Mouse (Mus musculus): ENCODE data around the gene Tkfc. TPM values are rescaled to one million over a fixed set of nuclear protein-coding genes. Genes with fewer than 3 reads are reported as not detected.

Gene Tkfc
- 4.6 and 5.4 TPM in 2 replicates for polyA plus RNA-seq (2012; rRNA removed)

GRCm38 (mm10) chr19:10605293-10605900 lies at the start of gene Tkfc, which contains the start of gene Ddb1:
Gene Tkfc (minus strand): TSS chr19:10605654.
Gene Ddb1 (plus strand): TSS chr19:10605327.
- peak; percentile 77 for TF ChIP-seq POLR2A (IDR thresholded peaks at IDR 0.05; ENCODE audit: low read depth, low read length)
- TF ChIP-seq CTCF (IDR thresholded peaks at IDR 0.05; ENCODE audit: extremely low read depth, insufficient read depth, insufficient read length, insufficient replicate concordance) = peak; percentile 38; the same call in 1 of the 2 replicates
- H3K27ac ChIP-seq (ENCODE audit: insufficient read depth, low read length) = peak within 1 kb of the TSS; percentile 84
- peak within 1 kb of the TSS; percentile 80 for H3K4me3 ChIP-seq (ENCODE audit: extremely low read depth, insufficient read depth, insufficient read length)
- no peaks in the 10 kb centered on the region for H3K27me3 ChIP-seq (ENCODE audit: control insufficient read depth, insufficient read depth, low read length)
- under 1% methylated on average over 49 of the region's 49 CpGs for WGBS
- peak; percentile 93 to 99 for DNase-seq (ENCODE audit: low read depth in 1 of 2, low spot score in 2 of 2)
- peaks cover 11% of the 10 kb centered on the region for H3K36me3 ChIP-seq (ENCODE audit: control insufficient read depth, insufficient read depth, low read length)
- H3K4me1 ChIP-seq (ENCODE audit: control insufficient read depth, insufficient read depth, insufficient read length) = peaks cover 5% of the 10 kb centered on the region; the same call in 1 of the 2 replicates

GRCm38 (mm10) chr19:10648156-10648555 lies 42.7 kb upstream of the Tkfc start:
- WGBS = 62% methylated on average over 8 of the region's 8 CpGs
- Histone ChIP-seq H3K27me3 (ENCODE audit: control insufficient read depth, insufficient read depth, low read length) (no peaks in the 10 kb centered on the region), H3K27ac (ENCODE audit: insufficient read depth, low read length) (no peak overlapping the region), H3K4me1 (ENCODE audit: control insufficient read depth, insufficient read depth, insufficient read length) (no peaks in the 10 kb centered on the region), H3K4me3 (ENCODE audit: extremely low read depth, insufficient read depth, insufficient read length) (no peak overlapping the region), H3K36me3 (ENCODE audit: control insufficient read depth, insufficient read depth, low read length) (no peaks in the 10 kb centered on the region)
- TF ChIP-seq CTCF (IDR thresholded peaks at IDR 0.05; ENCODE audit: extremely low read depth, insufficient read depth, insufficient read length, insufficient replicate concordance) (no peak), POLR2A (IDR thresholded peaks at IDR 0.05; ENCODE audit: low read depth, low read length) (no peak)
- DNase-seq (ENCODE audit: low read depth in 1 of 2, low spot score in 2 of 2) = peak; percentile 14 to 53

GRCm38 (mm10) chr19:10645616-10646015 lies 40.2 kb upstream of the Tkfc start:
- Histone ChIP-seq H3K4me3 (ENCODE audit: extremely low read depth, insufficient read depth, insufficient read length) (no peak overlapping the region), H3K27ac (ENCODE audit: insufficient read depth, low read length) (no peak overlapping the region), H3K27me3 (ENCODE audit: control insufficient read depth, insufficient read depth, low read length) (no peaks in the 10 kb centered on the region), H3K4me1 (ENCODE audit: control insufficient read depth, insufficient read depth, insufficient read length) (no peaks in the 10 kb centered on the region), H3K36me3 (ENCODE audit: control insufficient read depth, insufficient read depth, low read length) (no peaks in the 10 kb centered on the region)
- 88% methylated on average over 2 of the region's 2 CpGs for WGBS
- DNase-seq (ENCODE audit: low read depth in 1 of 2, low spot score in 2 of 2) = no peak
- TF ChIP-seq POLR2A (IDR thresholded peaks at IDR 0.05; ENCODE audit: low read depth, low read length) (no peak), CTCF (IDR thresholded peaks at IDR 0.05; ENCODE audit: extremely low read depth, insufficient read depth, insufficient read length, insufficient replicate concordance) (no peak)

- no peak overlapping the region for H3K27ac ChIP-seq (ENCODE audit: insufficient read depth, low read length)
- no peaks in the 10 kb centered on the region for H3K36me3 ChIP-seq (ENCODE audit: control insufficient read depth, insufficient read depth, low read length)
- DNase-seq (ENCODE audit: low read depth in 1 of 2, low spot score in 2 of 2) = no peak
- 44% methylated on average over 13 of the region's 13 CpGs for WGBS
- H3K4me1 ChIP-seq (ENCODE audit: control insufficient read depth, insufficient read depth, insufficient read length) = no peaks in the 10 kb centered on the region
- no peak for TF ChIP-seq CTCF (IDR thresholded peaks at IDR 0.05; ENCODE audit: extremely low read depth, insufficient read depth, insufficient read length, insufficient replicate concordance)
- TF ChIP-seq POLR2A (IDR thresholded peaks at IDR 0.05; ENCODE audit: low read depth, low read length) = no peak
- H3K27me3 ChIP-seq (ENCODE audit: control insufficient read depth, insufficient read depth, low read length) = peaks cover 1% of the 10 kb centered on the region; the same call in 1 of the 2 replicates
- no peak overlapping the region for H3K4me3 ChIP-seq (ENCODE audit: extremely low read depth, insufficient read depth, insufficient read length)
These were observed 35.3 kb upstream of the Tkfc start for GRCm38 (mm10) chr19:10640589-10641378.

GRCm38 (mm10) chr19:10640080-10640479 lies 34.6 kb upstream of the Tkfc start:
- WGBS = 9% methylated on average over 5 of the region's 5 CpGs
- TF ChIP-seq CTCF (IDR thresholded peaks at IDR 0.05; ENCODE audit: extremely low read depth, insufficient read depth, insufficient read length, insufficient replicate concordance) = no peak
- TF ChIP-seq POLR2A (IDR thresholded peaks at IDR 0.05; ENCODE audit: low read depth, low read length) = no peak
- Histone ChIP-seq H3K27ac (ENCODE audit: insufficient read depth, low read length) (no peak overlapping the region), H3K27me3 (ENCODE audit: control insufficient read depth, insufficient read depth, low read length) (peaks cover 2% of the 10 kb centered on the region), H3K4me1 (ENCODE audit: control insufficient read depth, insufficient read depth, insufficient read length) (no peaks in the 10 kb centered on the region), H3K4me3 (ENCODE audit: extremely low read depth, insufficient read depth, insufficient read length) (no peak overlapping the region), H3K36me3 (ENCODE audit: control insufficient read depth, insufficient read depth, low read length) (no peaks in the 10 kb centered on the region)
- no peak for DNase-seq (ENCODE audit: low read depth in 1 of 2, low spot score in 2 of 2)

GRCm38 (mm10) chr19:10637840-10638239 lies 32.4 kb upstream of the Tkfc start:
- H3K4me1 ChIP-seq (ENCODE audit: control insufficient read depth, insufficient read depth, insufficient read length) = no peaks in the 10 kb centered on the region; the same call in 1 of the 2 replicates
- 78% methylated on average over 7 of the region's 7 CpGs for WGBS
- no peak overlapping the region for H3K27ac ChIP-seq (ENCODE audit: insufficient read depth, low read length)
- no peak overlapping the region for H3K4me3 ChIP-seq (ENCODE audit: extremely low read depth, insufficient read depth, insufficient read length)
- DNase-seq (ENCODE audit: low read depth in 1 of 2, low spot score in 2 of 2) = no peak
- H3K36me3 ChIP-seq (ENCODE audit: control insufficient read depth, insufficient read depth, low read length) = no peaks in the 10 kb centered on the region
- H3K27me3 ChIP-seq (ENCODE audit: control insufficient read depth, insufficient read depth, low read length) = peaks cover 7% of the 10 kb centered on the region
- TF ChIP-seq POLR2A (IDR thresholded peaks at IDR 0.05; ENCODE audit: low read depth, low read length) (no peak), CTCF (IDR thresholded peaks at IDR 0.05; ENCODE audit: extremely low read depth, insufficient read depth, insufficient read length, insufficient replicate concordance) (no peak)

Data from spleen, adult 2 months (tissue).